Mouse (Mus musculus): ENCODE results near the gene Olfr1008.
"Not testable (repeated sequence)": the region's sequence is repeated elsewhere in the genome, so short reads cannot be mapped to it uniquely, and the experiment has no call there.

Olfr1008 gene

DNA sequence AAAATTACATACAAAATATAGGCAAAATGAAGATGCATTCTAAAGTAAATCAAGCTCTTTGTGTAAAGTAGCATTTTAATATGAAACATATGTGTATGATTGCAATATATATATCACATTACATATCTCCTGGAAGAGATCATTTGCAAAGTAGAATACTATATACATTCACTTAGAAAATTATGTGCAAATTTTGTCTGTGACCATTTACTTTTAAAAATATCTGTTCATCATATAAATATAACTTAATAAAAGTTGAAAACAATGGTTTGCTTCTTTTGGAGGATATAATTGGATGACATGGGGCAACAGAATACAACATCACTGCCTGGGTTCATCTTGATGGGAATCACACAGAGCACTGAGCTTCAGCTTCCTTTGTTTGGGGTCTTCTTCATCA lies at the start of gene Olfr1008:
Gene Olfr1008, plus strand, starts transcription at position 301 of the 400 bp plus-strand sequence.
- no peak for DNase-seq (ENCODE audit: low spot score in 2 of 2)

DNA sequence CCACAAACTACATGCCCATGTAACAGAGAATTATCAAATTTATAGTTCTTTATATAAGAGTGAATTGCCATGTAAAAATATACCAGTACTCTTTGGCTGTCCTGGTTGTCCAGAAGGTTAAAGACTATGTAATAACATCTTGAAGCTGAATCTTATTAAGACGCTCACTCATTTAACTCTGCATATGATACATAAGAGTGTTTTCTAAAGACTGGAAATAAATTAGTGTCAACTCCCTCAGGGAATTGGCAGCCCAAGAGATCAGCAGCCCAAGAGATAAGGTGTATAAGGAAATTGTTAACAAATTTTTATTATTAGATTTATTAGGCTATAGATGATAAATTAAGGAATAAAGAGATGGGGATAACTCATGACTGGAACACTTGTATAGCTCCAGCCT lies 38.6 kb upstream of the Olfr1008 start, which contains the start of gene Olfr1002:
Gene Olfr1002, minus strand, starts transcription at position 101 of the 400 bp plus-strand sequence.
- DNase-seq (ENCODE audit: low spot score in 2 of 2), result no peak

DNA sequence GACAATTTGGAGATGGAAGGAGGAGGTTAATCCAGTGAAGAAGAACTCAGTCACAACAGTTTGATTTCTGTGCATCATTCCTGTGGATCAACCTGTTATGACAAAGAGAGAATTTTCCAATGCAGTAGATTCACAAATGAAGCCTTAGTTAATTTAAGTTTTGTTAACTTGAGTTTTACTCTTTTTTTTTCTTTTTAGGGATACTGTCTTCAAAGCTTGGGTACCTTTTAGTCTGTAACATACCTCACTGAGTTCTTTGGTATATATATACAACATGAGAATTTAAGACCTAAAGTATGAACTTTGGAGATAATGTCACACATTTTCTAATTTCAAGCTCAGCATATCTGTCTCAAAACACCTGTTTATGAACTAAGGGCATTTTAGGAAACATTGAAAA lies 24.9 kb upstream of the Olfr1008 start, which contains the start of gene Olfr154:
Gene Olfr154, minus strand, starts transcription at position 101 of the 400 bp plus-strand sequence.
- not testable (repeated sequence) for DNase-seq (ENCODE audit: low spot score in 2 of 2)

DNA sequence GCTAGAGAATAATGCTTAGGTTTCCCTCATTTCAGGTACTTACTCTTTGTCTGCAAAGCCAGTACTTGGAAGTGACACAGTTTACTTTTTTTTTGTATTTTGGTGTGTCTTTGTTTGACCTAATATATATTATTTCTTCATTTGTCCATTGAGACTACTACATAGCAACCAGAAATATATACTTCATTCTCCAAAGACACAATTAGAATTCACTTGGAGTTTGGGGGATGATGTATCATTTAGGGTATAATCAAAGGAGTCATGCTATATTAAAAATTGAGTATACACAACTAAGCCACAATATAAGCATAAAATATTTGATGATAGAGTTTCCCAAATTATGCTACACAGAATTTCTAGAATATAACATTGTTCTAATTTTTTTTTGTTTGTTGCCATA lies 10.6 kb upstream of the Olfr1008 start, which contains the start of gene Olfr1006:
Gene Olfr1006, minus strand, starts transcription at position 101 of the 400 bp plus-strand sequence.
- DNase-seq (ENCODE audit: low spot score in 2 of 2), result no peak

GRCm38 (mm10) chr2:85710680-85711079 lies 21.4 kb downstream of the Olfr1008 start:
- not testable (repeated sequence) for DNase-seq (ENCODE audit: low spot score in 2 of 2)

DNA sequence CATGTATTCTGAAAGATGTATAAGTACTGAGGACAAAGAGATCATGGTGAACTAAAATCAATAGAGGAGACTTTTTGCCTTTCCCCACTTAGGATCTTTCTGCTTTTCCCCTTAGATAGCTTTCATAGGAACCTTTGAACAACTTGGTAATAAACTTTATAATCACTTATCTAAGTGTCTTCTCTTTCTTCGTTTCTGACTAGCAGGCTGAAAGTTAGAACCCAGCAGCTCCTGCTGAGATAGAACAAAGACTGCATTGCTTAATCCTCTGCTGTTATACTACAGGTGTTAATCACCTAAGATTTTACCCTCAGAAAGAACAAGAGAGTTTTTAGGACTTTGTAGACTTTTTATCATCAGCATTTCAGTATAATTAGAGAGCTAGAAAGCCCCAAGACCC lies 21.9 kb downstream of the Olfr1008 start:
- DNase-seq (ENCODE audit: low spot score in 2 of 2), result no peak

GRCm38 (mm10) chr2:85715119-85715518 lies 25.9 kb downstream of the Olfr1008 start, which contains the start of gene Olfr1009:
TSS of gene Olfr1009 (plus strand) at chr2:85715419.
- no peak for DNase-seq (ENCODE audit: low spot score in 2 of 2)

GRCm38 (mm10) chr2:85725793-85726192 lies 36.6 kb downstream of the Olfr1008 start:
- peak in 1 of 2 experiments; percentile 9 for DNase-seq (ENCODE audit: low spot score in 2 of 2)

Data from left cerebral cortex, adult 9 months (tissue).